Mouse (Mus musculus): Measurements from ENCODE around the gene Krtap13-1. TPM values are rescaled to one million over a fixed set of nuclear protein-coding genes. Genes with fewer than 3 reads are reported as not detected.
A peak's percentile ranks its signal among the peaks of the same experiment; 100 is the strongest.
"Not testable (repeated sequence)": the region's sequence is repeated elsewhere in the genome, so short reads cannot be mapped to it uniquely, and the experiment has no call there.

The Krtap13-1 gene
- total RNA-seq (2021), result not detected
- long read RNA-seq, experiment 1, result 0 reads
- long read RNA-seq, experiment 2, result 0 reads

GRCm38 (mm10) chr16:88728812-88729275, at the start of gene Krtap13-1:
TSS of gene Krtap13-1 (plus strand) at chr16:88728862.
- peak; percentile 59 for DNase-seq
- intact Hi-C loops (cut with DNase I; ENCODE audit: low total_unique reads), result no loop called here

GRCm38 (mm10) chr16:88679099-88679498, 49.6 kb upstream of the Krtap13-1 start:
- intact Hi-C loops (cut with DNase I; ENCODE audit: low total_unique reads), result no loop called here
- no peak for DNase-seq

GRCm38 (mm10) chr16:88681282-88681681, 47.4 kb upstream of the Krtap13-1 start:
- intact Hi-C loops (cut with DNase I; ENCODE audit: low total_unique reads), result no loop called here
- no peak for DNase-seq

- intact Hi-C loops (cut with DNase I; ENCODE audit: low total_unique reads), result no loop called here
Measured at GRCm38 (mm10) chr16:88696256-88696655, 32.4 kb upstream of the Krtap13-1 start.

GRCm38 (mm10) chr16:88701072-88701864, 27.4 kb upstream of the Krtap13-1 start:
- intact Hi-C loops (cut with DNase I; ENCODE audit: low total_unique reads), result no loop called here
- no peak for DNase-seq

More at GRCm38 (mm10) chr16:88696256-88696655, 32.4 kb upstream of the Krtap13-1 start:
- no peak for DNase-seq

GRCm38 (mm10) chr16:88707496-88708012, 21.1 kb upstream of the Krtap13-1 start, which contains the start of gene 2310061N02Rik:
TSS of gene 2310061N02Rik (minus strand) at chr16:88707962.
- intact Hi-C loops (cut with DNase I; ENCODE audit: low total_unique reads), result no loop called here
- peak; percentile 57 for DNase-seq

- intact Hi-C loops (cut with DNase I; ENCODE audit: low total_unique reads), result no loop called here
- no peak for DNase-seq
Measured at GRCm38 (mm10) chr16:88710757-88711156, 17.9 kb upstream of the Krtap13-1 start.

GRCm38 (mm10) chr16:88711245-88711644, 17.4 kb upstream of the Krtap13-1 start:
- intact Hi-C loops (cut with DNase I; ENCODE audit: low total_unique reads), result no loop called here
- no peak for DNase-seq

GRCm38 (mm10) chr16:88716549-88716948, 12.1 kb upstream of the Krtap13-1 start:
- intact Hi-C loops (cut with DNase I; ENCODE audit: low total_unique reads), result no loop called here
- no peak for DNase-seq

- DNase-seq, result no peak
- intact Hi-C loops (cut with DNase I; ENCODE audit: low total_unique reads), result no loop called here
Measured at GRCm38 (mm10) chr16:88720031-88720430, 8.6 kb upstream of the Krtap13-1 start.

- intact Hi-C loops (cut with DNase I; ENCODE audit: low total_unique reads), result no loop called here
- no peak for DNase-seq
Measured at GRCm38 (mm10) chr16:88735391-88735790, 6.7 kb downstream of the Krtap13-1 start.

- no peak for DNase-seq
- intact Hi-C loops (cut with DNase I; ENCODE audit: low total_unique reads), result no loop called here
Measured at GRCm38 (mm10) chr16:88744750-88745340, 16.2 kb downstream of the Krtap13-1 start.

GRCm38 (mm10) chr16:88747943-88748342, 19.3 kb downstream of the Krtap13-1 start:
- DNase-seq, result no peak
- intact Hi-C loops (cut with DNase I; ENCODE audit: low total_unique reads), result no loop called here

GRCm38 (mm10) chr16:88751535-88751934, 22.9 kb downstream of the Krtap13-1 start, which contains the start of gene Krtap13:
TSS of gene Krtap13 (minus strand) at chr16:88751635.
- intact Hi-C loops (cut with DNase I; ENCODE audit: low total_unique reads); DNase-seq: not testable (repeated sequence)

- intact Hi-C loops (cut with DNase I; ENCODE audit: low total_unique reads); DNase-seq: not testable (repeated sequence)
Measured at GRCm38 (mm10) chr16:88758547-88758946, 29.9 kb downstream of the Krtap13-1 start, which contains the start of gene 2310034C09Rik. TSS of gene 2310034C09Rik (plus strand) at chr16:88758847.

GRCm38 (mm10) chr16:88774106-88774505, 45.4 kb downstream of the Krtap13-1 start, which contains the start of gene 2310057N15Rik:
TSS of gene 2310057N15Rik (minus strand) at chr16:88774206.
- intact Hi-C loops (cut with DNase I; ENCODE audit: low total_unique reads), result no loop called here
- no peak for DNase-seq

GRCm38 (mm10) chr16:88777596-88777995, 48.9 kb downstream of the Krtap13-1 start, which contains the start of gene Gm5965:
TSS of gene Gm5965 (plus strand) at chr16:88777896.
- intact Hi-C loops (cut with DNase I; ENCODE audit: low total_unique reads), result no loop called here
- DNase-seq, result no peak
